Mouse (Mus musculus): ENCODE measurements around the gene Hils1.
"Not testable (repeated sequence)": the region's sequence is repeated elsewhere in the genome, so short reads cannot be mapped to it uniquely, and the experiment has no call there.

The Hils1 gene

GRCm38 (mm10) chr11:94955103-94955502, 12.3 kb upstream of the Hils1 start:
- no peak for DNase-seq (ENCODE audit: low spot score)

GRCm38 (mm10) chr11:94957693-94958064, 9.7 kb upstream of the Hils1 start:
- no peak for DNase-seq (ENCODE audit: low spot score)

GRCm38 (mm10) chr11:94958065-94958858, 9.1 kb upstream of the Hils1 start:
- DNase-seq (ENCODE audit: low spot score) = peak; percentile 68

- DNase-seq (ENCODE audit: low spot score) = no peak
Measured at GRCm38 (mm10) chr11:94962534-94963101, 4.8 kb upstream of the Hils1 start.

GRCm38 (mm10) chr11:94968187-94968586, 794 bp downstream of the Hils1 start:
- no peak for DNase-seq (ENCODE audit: low spot score)

GRCm38 (mm10) chr11:94969709-94970108, 2.3 kb downstream of the Hils1 start:
- DNase-seq (ENCODE audit: low spot score) = not testable (repeated sequence)

- DNase-seq (ENCODE audit: low spot score) = peak; percentile 86
Measured at GRCm38 (mm10) chr11:94970210-94970943, 3.0 kb downstream of the Hils1 start.

GRCm38 (mm10) chr11:94971895-94972615, 4.7 kb downstream of the Hils1 start:
- no peak for DNase-seq (ENCODE audit: low spot score)

- no peak for DNase-seq (ENCODE audit: low spot score)
Measured at GRCm38 (mm10) chr11:94972887-94973286, 5.5 kb downstream of the Hils1 start.

GRCm38 (mm10) chr11:94973313-94973712, 5.9 kb downstream of the Hils1 start:
- DNase-seq (ENCODE audit: low spot score) = no peak

GRCm38 (mm10) chr11:94974951-94975350, 7.6 kb downstream of the Hils1 start:
- DNase-seq (ENCODE audit: low spot score) = no peak

GRCm38 (mm10) chr11:94976199-94976598, 8.8 kb downstream of the Hils1 start, which contains the start of gene Sgca:
Gene Sgca, minus strand, starts transcription at chr11:94976327.
- no peak for DNase-seq (ENCODE audit: low spot score)

GRCm38 (mm10) chr11:94978178-94978915, 11.0 kb downstream of the Hils1 start:
- no peak for DNase-seq (ENCODE audit: low spot score)

- peak; percentile 96 for DNase-seq (ENCODE audit: low spot score)
Measured at GRCm38 (mm10) chr11:94978947-94979346, 11.6 kb downstream of the Hils1 start.

- DNase-seq (ENCODE audit: low spot score) = no peak
Measured at GRCm38 (mm10) chr11:94979462-94980179, 12.2 kb downstream of the Hils1 start.

GRCm38 (mm10) chr11:94985140-94985539, 17.7 kb downstream of the Hils1 start:
- no peak for DNase-seq (ENCODE audit: low spot score)

GRCm38 (mm10) chr11:94985822-94986221, 18.4 kb downstream of the Hils1 start:
- no peak for DNase-seq (ENCODE audit: low spot score)

GRCm38 (mm10) chr11:94986435-94986834, 19.0 kb downstream of the Hils1 start:
- no peak for DNase-seq (ENCODE audit: low spot score)

GRCm38 (mm10) chr11:94987341-94987740, 19.9 kb downstream of the Hils1 start:
- no peak for DNase-seq (ENCODE audit: low spot score)

GRCm38 (mm10) chr11:94987851-94988250, 20.5 kb downstream of the Hils1 start:
- no peak for DNase-seq (ENCODE audit: low spot score)

All from testis, postnatal 10 days (tissue).